Mouse (Mus musculus) testis, adult 2 months (tissue): Measurements from ENCODE around the gene Cdhr5.

Source experiments
- CTCF ChIP-seq: fragments of 200-500 bp; IDR thresholded peaks from 2 replicates; pipeline ENCODE4 v1.5.1; 2012; ENCODE audit warnings: low read depth, mild to moderate bottlenecking, inconsistent platforms, low read length, moderate library complexity; ENCODE audit not compliant: control insufficient read depth, insufficient read depth, insufficient replicate concordance
- POLR2A ChIP-seq: fragments of 200-500 bp; IDR thresholded peaks from 2 replicates; pipeline ENCODE4 v1.6.1; 2012; ENCODE audit warnings: low read depth, mild to moderate bottlenecking, inconsistent platforms, low read length, moderate library complexity; ENCODE audit not compliant: control insufficient read depth

DNA sequence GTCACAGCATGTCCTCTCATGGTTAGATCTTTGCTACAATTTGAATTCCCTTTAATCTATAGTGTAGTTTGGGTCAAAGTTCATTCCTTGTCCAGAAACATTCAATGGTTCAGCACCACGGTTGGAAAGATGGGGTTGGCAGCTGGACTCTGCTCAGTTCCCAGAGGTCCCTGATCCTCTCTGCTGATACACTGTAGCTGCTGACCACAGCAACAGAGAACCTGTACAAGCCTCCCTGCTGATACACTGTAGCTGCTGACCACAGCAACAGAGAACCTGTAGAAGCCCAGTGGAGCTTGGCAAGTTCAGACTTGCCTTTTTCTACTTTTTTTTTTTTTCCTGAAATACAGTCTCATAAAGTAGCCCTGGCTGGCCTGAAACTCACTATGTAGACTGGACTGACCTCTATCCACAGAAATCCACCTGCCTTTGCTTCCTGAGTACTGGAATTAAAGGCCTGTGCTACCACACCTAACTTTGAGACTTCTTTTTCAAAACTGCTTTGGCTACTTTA is 41.1 kb upstream of the Cdhr5 start:
- TF ChIP-seq CTCF (no peak), POLR2A (no peak)
